Mouse (Mus musculus) megakaryocyte, embryonic 14.5 days (primary cell): ENCODE measurements around the gene C1qtnf4.

Experiments
- FLI1 ChIP-seq: IDR thresholded peaks from 2 replicates; pipeline ENCODE4 v1.6.1; 2012; ENCODE audit warnings: low read length, inconsistent platforms, mixed read lengths
- GATA1 ChIP-seq: IDR thresholded peaks from 3 replicates; pipeline ENCODE4 v1.6.1; 2012; ENCODE audit warnings: mixed read lengths, low read length, inconsistent platforms, borderline replicate concordance

GRCm38 (mm10) chr2:90880144-90880785, 5.4 kb upstream of the C1qtnf4 start:
- TF ChIP-seq GATA1 (no peak), FLI1 (no peak)
